Mouse (Mus musculus) kidney, embryonic 15.5 days (tissue): ENCODE results near the gene Zfyve16. TPM values are rescaled to one million over a fixed set of nuclear protein-coding genes. Genes with fewer than 3 reads are reported as not detected.

ENCODE experiments used
- ATAC-seq: fragments of 200-750 bp; cut with Nextera tagmentation; replicated peaks from 2 replicates; pipeline ENCODE4 v1.8.0; 2017; ENCODE audit warnings: moderate TSS enrichment; ENCODE audit not compliant: low FRiP score
- H3K27ac ChIP-seq: fragments of 300-500 bp; sonication (generic); 2 replicates; pipeline ENCODE4 v1.5.1; 2015; ENCODE audit warnings: mild to moderate bottlenecking, inconsistent platforms
- H3K27me3 ChIP-seq: fragments of 300-500 bp; sonication (generic); 2 replicates; pipeline ENCODE4 v1.6.1; 2015; ENCODE audit warnings: inconsistent platforms
- H3K36me3 ChIP-seq: fragments of 300-500 bp; sonication (generic); 2 replicates; pipeline ENCODE4 v1.6.1; 2015; ENCODE audit warnings: inconsistent platforms
- H3K4me1 ChIP-seq: fragments of 300-500 bp; sonication (generic); 2 replicates; pipeline ENCODE4 v1.6.1; 2015; ENCODE audit warnings: inconsistent platforms
- H3K4me2 ChIP-seq: fragments of 300-500 bp; sonication (generic); 2 replicates; pipeline ENCODE4 v1.6.1; 2015; ENCODE audit warnings: moderate library complexity, mild to moderate bottlenecking, inconsistent platforms
- H3K4me3 ChIP-seq: fragments of 300-500 bp; sonication (generic); replicated peaks from 2 replicates; pipeline ENCODE4 v1.5.1; 2015; ENCODE audit warnings: mild to moderate bottlenecking, inconsistent platforms
- H3K9ac ChIP-seq: fragments of 300-500 bp; sonication (generic); 2 replicates; pipeline ENCODE4 v1.6.1; 2015; ENCODE audit warnings: mild to moderate bottlenecking, inconsistent platforms
- H3K9me3 ChIP-seq: fragments of 300-500 bp; sonication (generic); replicated peaks from 2 replicates; pipeline ENCODE4 v1.6.1; 2016; ENCODE audit warnings: inconsistent platforms
- WGBS: fragments of 180-500 bp; shearing (Covaris S2); methylation state at CpG from one replicate; pipeline ENCODE4 v1.1.7; 2015; ENCODE audit warnings: mixed read lengths; 5-methylcytosine and 5-hydroxymethylcytosine counted together
- polyA plus RNA-seq: library from polyadenylated mRNA; unstranded; fragments of >200 nt; fragmentation: Nextera tagmentation; extraction: Ambion mirVana; gene quantifications from 2 replicates; pipeline ENCODE4 v1.2.1, GENCODE M21; 2015

The Zfyve16 gene
- polyA plus RNA-seq = 11.0 and 11.6 TPM in 2 replicates

DNA sequence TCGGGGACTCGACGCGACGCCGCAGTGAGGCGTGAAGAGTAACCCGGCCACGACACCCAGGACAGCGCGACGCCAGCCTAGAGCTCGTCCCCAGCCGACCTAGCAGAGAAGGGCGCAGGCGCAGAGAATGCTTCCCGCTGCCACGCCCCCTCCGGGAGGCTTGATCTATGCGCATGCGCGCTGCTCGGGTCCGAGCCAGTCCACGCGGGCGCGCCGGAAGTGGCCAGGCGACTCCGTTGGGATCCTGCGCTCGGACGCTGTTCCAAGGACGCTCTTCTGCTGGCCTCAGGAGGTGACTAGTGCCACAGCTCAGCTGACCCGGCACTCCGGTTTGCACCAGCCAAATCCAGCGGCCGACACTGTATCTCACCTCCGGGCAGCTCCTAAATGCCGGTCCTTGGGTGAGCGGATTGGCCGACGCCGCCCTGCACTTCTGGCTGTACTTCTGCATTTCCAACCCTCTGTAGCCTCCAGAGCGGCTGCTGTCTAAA lies at the start of gene Zfyve16:
TSS of gene Zfyve16 (minus strand) at position 148 of the 491 bp plus-strand sequence.
- ATAC-seq = peak; percentile 99
- peak within 1 kb of the TSS; percentile 99 for H3K27ac ChIP-seq
- WGBS = under 1% methylated on average over 46 of the region's 46 CpGs
- peak within 1 kb of the TSS; percentile 85 for H3K9ac ChIP-seq
- no peaks in the 10 kb centered on the region for H3K36me3 ChIP-seq
- peaks cover 7% of the 10 kb centered on the region for H3K4me1 ChIP-seq
- no peaks in the 10 kb centered on the region for H3K27me3 ChIP-seq
- H3K4me3 ChIP-seq = peak within 1 kb of the TSS; percentile 81
- H3K4me2 ChIP-seq = peak within 1 kb of the TSS; percentile 71
- H3K9me3 ChIP-seq = no peaks in the 10 kb centered on the region

DNA sequence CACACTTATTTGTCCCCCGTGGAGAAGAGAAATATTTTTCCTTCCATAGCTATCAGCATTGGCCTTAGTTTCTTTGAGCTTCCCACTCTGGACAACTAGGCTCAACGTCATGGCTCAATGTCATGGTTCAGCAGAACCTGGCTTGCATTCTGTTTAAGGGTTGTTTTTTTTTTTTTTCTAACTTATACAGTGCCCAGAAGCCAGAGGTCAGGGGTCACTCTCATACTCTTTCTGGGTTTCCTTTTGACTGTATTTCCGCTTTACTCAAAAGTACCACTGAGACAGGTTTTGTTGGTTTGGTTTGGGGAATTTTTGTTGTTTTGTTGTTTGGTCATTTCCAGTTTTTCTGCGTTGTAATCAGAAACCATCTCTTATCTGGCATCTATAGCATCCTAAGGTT lies 47.5 kb upstream of the Zfyve16 start:
- H3K4me3 ChIP-seq = no peak overlapping the region
- ATAC-seq = no peak
- H3K9me3 ChIP-seq = no peaks in the 10 kb centered on the region
- 69% methylated on average over 4 of the region's 4 CpGs for WGBS
- no peak overlapping the region for H3K27ac ChIP-seq
- H3K4me2 ChIP-seq = no peak overlapping the region
- no peaks in the 10 kb centered on the region for H3K27me3 ChIP-seq
- H3K4me1 ChIP-seq = peaks cover 8% of the 10 kb centered on the region
- no peak overlapping the region for H3K9ac ChIP-seq
- no peaks in the 10 kb centered on the region for H3K36me3 ChIP-seq

DNA sequence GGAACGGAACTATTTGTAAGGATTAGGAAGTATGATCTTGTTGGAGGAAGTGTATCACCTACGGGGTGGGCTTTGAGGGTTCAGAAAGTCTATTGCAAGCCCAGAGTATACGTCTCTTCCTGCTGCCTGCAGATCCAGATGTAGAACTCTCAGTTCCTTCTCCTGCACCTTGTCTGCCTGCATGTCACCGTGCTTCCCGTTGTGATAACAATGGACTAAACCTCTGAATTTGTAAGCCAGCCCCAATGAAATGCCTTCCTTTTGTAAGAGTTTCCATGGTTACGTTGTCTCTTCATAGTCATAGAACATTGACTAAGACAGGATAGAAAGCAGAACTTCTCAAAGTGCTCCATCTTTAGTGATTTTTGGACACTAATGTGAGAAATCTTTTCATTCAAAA lies 46.0 kb upstream of the Zfyve16 start:
- no peak for ATAC-seq
- H3K4me2 ChIP-seq = no peak overlapping the region
- H3K9me3 ChIP-seq = no peaks in the 10 kb centered on the region
- WGBS = 77% methylated on average over 6 of the region's 6 CpGs
- no peaks in the 10 kb centered on the region for H3K36me3 ChIP-seq
- H3K4me1 ChIP-seq = peaks cover 8% of the 10 kb centered on the region
- no peak overlapping the region for H3K9ac ChIP-seq
- no peak overlapping the region for H3K27ac ChIP-seq
- H3K4me3 ChIP-seq = no peak overlapping the region
- H3K27me3 ChIP-seq = no peaks in the 10 kb centered on the region

DNA sequence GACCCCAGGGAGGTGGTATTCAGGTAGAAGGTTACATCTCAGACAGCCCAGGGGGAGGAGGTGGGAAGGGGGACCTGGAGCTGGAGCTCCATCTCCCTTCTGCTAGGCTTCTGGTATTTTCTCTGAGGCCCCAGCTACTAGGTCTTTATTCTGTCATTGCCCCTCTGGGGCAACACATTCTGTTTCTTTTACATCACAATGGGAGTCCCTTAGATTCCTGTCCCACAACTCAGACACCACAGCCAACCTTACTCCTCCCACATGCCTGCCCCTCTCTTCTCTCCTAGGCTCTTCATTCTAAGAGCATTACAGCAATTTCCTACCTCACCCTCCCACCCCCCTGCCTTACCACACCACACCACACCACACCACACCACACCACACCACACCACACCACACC lies 45.4 kb upstream of the Zfyve16 start, which contains the start of gene Spz1:
TSS of gene Spz1 (minus strand) at position 101 of the 400 bp plus-strand sequence.
- no peak within 1 kb of the TSS for H3K9ac ChIP-seq
- no peak for ATAC-seq
- no peaks in the 10 kb centered on the region for H3K27me3 ChIP-seq
- no peaks in the 10 kb centered on the region for H3K36me3 ChIP-seq
- H3K27ac ChIP-seq = no peak within 1 kb of the TSS
- no peak within 1 kb of the TSS for H3K4me2 ChIP-seq
- H3K9me3 ChIP-seq = no peaks in the 10 kb centered on the region
- peaks cover 7% of the 10 kb centered on the region for H3K4me1 ChIP-seq
- H3K4me3 ChIP-seq = no peak within 1 kb of the TSS

DNA sequence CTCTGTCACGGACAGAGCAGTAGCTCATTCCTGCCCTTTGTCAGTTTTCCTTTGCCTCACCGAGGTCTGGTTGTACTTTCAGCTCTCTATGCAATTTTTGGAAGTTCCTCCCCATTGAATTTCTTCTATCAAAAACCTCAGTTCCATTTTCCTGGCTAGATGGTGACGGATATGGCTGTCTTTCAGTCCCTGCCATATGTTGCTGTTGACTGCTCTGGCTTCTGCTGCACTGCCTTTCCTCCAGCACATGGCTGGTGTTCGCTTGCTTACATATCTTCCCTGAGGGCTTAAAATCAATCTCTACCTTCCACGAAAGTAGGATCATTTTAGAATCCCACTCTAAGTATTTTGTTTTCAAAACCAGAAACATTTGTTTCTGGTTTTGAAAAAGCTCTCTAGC lies 28.8 kb upstream of the Zfyve16 start:
- Histone ChIP-seq H3K4me1 (peaks cover 3% of the 10 kb centered on the region; the same call in 1 of the 2 replicates), H3K27me3 (no peaks in the 10 kb centered on the region), H3K36me3 (no peaks in the 10 kb centered on the region), H3K27ac (no peak overlapping the region), H3K4me2 (no peak overlapping the region), H3K9ac (no peak overlapping the region), H3K4me3 (no peak overlapping the region), H3K9me3 (no peaks in the 10 kb centered on the region)
- no peak for ATAC-seq
- WGBS = 71% methylated on average over 5 of the region's 5 CpGs

DNA sequence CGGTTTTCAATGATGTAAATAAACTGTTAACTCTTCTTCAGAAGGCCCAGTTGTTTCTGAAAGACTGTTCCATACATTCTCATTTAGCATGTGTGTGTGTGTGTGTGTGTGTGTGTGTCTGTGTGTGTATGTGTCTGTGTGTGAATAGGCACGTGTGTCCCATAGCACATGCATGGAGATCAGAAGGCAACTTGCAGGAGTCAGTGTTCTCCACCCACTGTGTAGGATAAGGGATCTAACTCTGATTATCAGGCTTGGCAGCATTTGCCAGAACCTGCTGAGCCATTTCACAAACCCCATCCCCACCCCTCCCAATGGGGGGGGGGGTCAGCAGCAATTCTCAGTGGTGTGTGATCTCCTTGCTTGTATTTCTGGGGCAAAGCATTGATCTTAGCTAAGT lies 26.6 kb upstream of the Zfyve16 start:
- H3K4me1 ChIP-seq = peaks cover 3% of the 10 kb centered on the region; the same call in 1 of the 2 replicates
- H3K4me2 ChIP-seq = no peak overlapping the region
- WGBS = 37% methylated on average over 2 of the region's 2 CpGs
- H3K4me3 ChIP-seq = no peak overlapping the region
- H3K9ac ChIP-seq = no peak overlapping the region
- no peak for ATAC-seq
- no peaks in the 10 kb centered on the region for H3K36me3 ChIP-seq
- no peaks in the 10 kb centered on the region for H3K27me3 ChIP-seq
- no peaks in the 10 kb centered on the region; the same call in 1 of the 2 replicates for H3K9me3 ChIP-seq
- H3K27ac ChIP-seq = no peak overlapping the region

DNA sequence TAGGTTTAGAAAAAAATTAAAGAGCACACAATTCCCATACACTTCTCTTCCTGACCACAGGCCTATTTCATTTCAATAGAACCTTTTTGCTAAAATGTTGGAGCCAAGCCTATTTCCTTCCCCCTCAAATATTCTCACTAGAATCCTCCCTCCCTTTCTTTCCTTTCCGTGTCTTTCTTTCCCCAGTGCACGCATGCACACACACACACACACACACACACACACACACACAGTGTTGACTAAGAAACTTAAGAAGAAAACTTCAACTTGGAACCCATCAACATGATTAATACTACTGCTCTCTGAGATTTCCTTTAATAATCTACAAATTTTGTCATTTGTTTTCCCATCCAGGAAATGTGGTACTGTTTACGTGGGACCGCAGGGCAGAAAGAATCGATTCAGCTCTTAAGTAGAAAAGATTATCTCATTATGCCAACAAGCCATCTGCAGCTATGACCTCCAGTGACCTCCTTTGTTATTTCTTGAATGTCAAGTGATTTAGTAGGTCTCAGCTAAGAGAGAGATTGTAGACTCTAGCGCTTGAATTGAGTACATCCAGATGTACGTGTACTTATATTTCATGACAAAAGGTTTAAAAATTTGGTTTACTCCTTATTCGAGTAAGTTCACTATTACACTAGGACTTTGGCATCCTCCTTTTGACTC lies 25.9 kb upstream of the Zfyve16 start:
- no peak overlapping the region for H3K9ac ChIP-seq
- H3K36me3 ChIP-seq = no peaks in the 10 kb centered on the region
- no peak overlapping the region; the same call in 1 of the 2 replicates for H3K27ac ChIP-seq
- no peak overlapping the region for H3K4me3 ChIP-seq
- no peaks in the 10 kb centered on the region; the same call in 1 of the 2 replicates for H3K9me3 ChIP-seq
- H3K4me1 ChIP-seq = peaks cover 3% of the 10 kb centered on the region; the same call in 1 of the 2 replicates
- H3K4me2 ChIP-seq = no peak overlapping the region
- no peak for ATAC-seq
- H3K27me3 ChIP-seq = no peaks in the 10 kb centered on the region
- 22% methylated on average over 8 of the region's 8 CpGs for WGBS

DNA sequence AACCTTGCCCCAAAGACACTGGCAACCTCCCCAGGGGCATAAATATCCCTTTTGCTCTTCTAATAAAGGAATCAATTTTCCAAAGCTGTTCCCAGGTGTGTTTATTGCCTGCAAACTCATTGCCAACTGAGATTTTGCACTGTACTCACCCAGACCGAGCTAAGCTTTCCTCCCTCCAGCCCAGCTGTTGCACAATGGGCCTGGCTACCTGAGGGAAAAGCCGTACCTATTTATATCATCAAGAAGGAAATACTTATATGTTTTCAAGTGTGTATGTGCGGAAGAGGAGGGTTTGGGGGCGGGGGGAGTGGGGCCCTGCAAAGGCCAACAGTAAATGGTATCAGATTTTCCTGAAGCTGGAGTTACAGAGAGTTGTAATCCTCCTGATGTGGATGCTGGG lies 16.4 kb upstream of the Zfyve16 start:
- no peak overlapping the region for H3K4me3 ChIP-seq
- no peak overlapping the region for H3K27ac ChIP-seq
- no peak for ATAC-seq
- peaks cover 18% of the 10 kb centered on the region for H3K9me3 ChIP-seq
- no peak overlapping the region for H3K9ac ChIP-seq
- no peak overlapping the region for H3K4me2 ChIP-seq
- no peaks in the 10 kb centered on the region for H3K36me3 ChIP-seq
- no peaks in the 10 kb centered on the region for H3K27me3 ChIP-seq
- WGBS = 78% methylated on average over 4 of the region's 4 CpGs
- H3K4me1 ChIP-seq = no peaks in the 10 kb centered on the region

DNA sequence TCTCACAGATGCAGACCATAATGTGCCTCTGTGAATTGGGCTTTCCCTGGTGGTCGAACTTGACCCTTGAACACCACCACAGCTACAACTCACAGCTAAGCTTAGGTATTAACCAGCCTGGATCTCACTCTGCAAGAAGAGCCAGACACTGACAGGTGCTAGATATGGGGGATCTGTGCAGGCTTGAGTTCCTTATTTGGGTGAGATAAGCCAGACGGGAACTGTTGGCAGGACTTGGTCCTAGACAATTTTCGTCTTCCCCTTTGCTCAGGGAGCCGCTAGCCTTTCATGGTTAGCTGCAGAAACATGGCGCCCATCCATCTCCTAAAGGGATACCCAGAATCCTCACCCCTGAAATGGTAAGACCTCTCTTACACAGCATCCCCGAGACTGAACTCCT lies 10.3 kb upstream of the Zfyve16 start:
- 84% methylated on average over 6 of the region's 6 CpGs for WGBS
- Histone ChIP-seq H3K9ac (no peak overlapping the region), H3K27ac (no peak overlapping the region), H3K9me3 (no peaks in the 10 kb centered on the region), H3K4me2 (no peak overlapping the region), H3K4me1 (no peaks in the 10 kb centered on the region), H3K4me3 (no peak overlapping the region), H3K36me3 (no peaks in the 10 kb centered on the region), H3K27me3 (no peaks in the 10 kb centered on the region)
- 0 out of 2 replicates have a peak, but pooled peaks have one; percentile 40 for ATAC-seq

DNA sequence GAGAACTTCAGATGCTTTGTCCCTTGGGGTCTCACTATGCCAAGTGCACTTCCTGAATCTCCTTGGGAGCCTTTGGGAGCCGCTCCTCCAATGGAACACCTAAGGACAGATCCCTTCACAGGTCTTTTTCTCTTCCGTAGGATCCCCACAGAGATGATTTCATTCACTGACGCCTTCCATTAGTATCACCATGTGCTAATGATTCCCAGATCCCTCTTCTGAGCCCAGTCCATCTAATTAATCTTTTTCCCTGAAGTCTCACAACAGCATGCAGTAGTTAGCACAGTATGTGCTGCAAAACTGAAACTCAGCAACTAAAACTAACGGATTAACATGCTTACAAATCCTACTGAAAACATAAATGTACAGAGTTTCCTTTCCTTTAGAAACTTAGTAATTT lies 8.5 kb upstream of the Zfyve16 start:
- H3K4me2 ChIP-seq = no peak overlapping the region
- no peaks in the 10 kb centered on the region for H3K27me3 ChIP-seq
- no peak for ATAC-seq
- no peak overlapping the region for H3K9ac ChIP-seq
- H3K9me3 ChIP-seq = no peaks in the 10 kb centered on the region
- H3K36me3 ChIP-seq = no peaks in the 10 kb centered on the region
- 72% methylated on average over 4 of the region's 4 CpGs for WGBS
- no peak overlapping the region for H3K27ac ChIP-seq
- H3K4me1 ChIP-seq = no peaks in the 10 kb centered on the region
- H3K4me3 ChIP-seq = no peak overlapping the region

DNA sequence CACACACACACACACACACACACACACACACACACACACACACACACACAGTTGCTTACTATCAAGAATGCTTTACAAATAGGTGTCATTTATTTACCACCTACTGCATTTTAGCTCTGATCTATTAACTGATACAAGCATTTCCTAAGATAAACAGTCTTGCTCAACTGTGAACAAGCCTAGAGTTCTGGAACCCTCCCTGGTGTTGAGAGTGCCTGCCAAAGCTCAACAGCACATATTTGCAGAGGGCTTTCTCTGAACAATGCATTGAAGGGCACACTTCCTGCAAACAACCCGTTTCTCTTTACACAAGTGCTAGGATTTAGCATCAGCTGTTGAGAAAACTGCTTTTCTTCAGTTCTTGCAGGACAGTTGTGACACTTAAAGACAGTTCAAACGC lies 3.1 kb upstream of the Zfyve16 start:
- ATAC-seq = no peak

DNA sequence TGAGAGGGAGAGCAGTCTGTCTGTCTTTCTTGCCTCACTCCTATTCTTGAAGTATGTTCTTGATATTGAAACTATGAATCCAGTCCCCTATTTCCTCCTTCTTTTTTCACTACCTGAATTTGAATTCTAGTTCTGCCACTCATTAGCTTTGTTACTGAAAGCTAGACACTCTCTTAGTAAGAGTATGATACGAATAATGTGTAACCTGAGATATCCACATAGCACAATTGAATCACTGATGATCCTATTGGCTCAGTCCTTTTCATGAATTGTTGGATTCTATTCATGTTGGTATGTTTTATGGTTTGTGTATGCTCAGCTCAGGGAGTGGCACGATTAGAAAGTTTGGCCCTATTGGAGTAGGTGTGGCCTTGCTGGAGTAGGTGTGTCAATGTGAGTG lies 1.5 kb upstream of the Zfyve16 start:
- no peak for ATAC-seq
- Histone ChIP-seq H3K9ac (no peak overlapping the region), H3K27me3 (no peaks in the 10 kb centered on the region), H3K4me3 (no peak overlapping the region), H3K27ac (no peak overlapping the region), H3K36me3 (no peaks in the 10 kb centered on the region), H3K4me1 (peaks cover 7% of the 10 kb centered on the region), H3K4me2 (no peak overlapping the region), H3K9me3 (no peaks in the 10 kb centered on the region)
- WGBS = 75% methylated on average over 2 of the region's 2 CpGs

More for the DNA sequence above, 3.1 kb upstream of the Zfyve16 start:
- H3K9ac ChIP-seq = no peak overlapping the region
- no peaks in the 10 kb centered on the region for H3K9me3 ChIP-seq
- H3K27ac ChIP-seq = no peak overlapping the region
- no peaks in the 10 kb centered on the region for H3K36me3 ChIP-seq
- H3K4me2 ChIP-seq = no peak overlapping the region
- WGBS = 63% methylated on average over 2 of the region's 2 CpGs
- no peaks in the 10 kb centered on the region for H3K27me3 ChIP-seq
- H3K4me3 ChIP-seq = no peak overlapping the region
- peaks cover 7% of the 10 kb centered on the region for H3K4me1 ChIP-seq
